Mouse (Mus musculus) cerebellum, adult (tissue): Measurements from ENCODE around the gene Dlgap1.
A peak's percentile ranks its signal among the peaks of the same experiment; 100 is the strongest.

Source experiments
- ATAC-seq: cut with Nextera tagmentation; 2 replicates; pipeline ENCODE4 v1.9.2; 2017; ENCODE audit warnings: mild to moderate bottlenecking, moderate library complexity, mixed read lengths; ENCODE audit not compliant: insufficient number of reproducible peaks, low FRiP score, low TSS enrichment

The Dlgap1 gene

DNA sequence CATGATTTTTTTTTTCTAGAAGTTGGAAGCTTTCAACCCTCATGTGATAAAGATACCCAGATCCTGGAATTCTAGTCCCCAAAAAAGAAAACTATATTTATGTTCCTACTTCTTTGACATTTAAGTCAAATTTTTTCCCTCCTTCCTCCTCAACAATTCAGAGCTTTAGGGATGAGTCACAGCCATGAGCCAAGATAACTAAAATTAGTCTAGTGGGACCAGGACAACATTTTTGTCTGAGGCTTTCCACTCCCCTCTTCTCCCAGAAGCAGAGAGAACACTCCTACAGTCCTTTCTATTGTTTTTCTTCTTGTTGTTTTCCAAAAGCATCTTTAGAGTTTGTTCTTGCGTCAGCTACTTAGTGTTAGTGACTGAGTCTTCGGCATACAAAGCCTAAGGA lies 627.5 kb downstream of the Dlgap1 start:
- no peak for ATAC-seq

DNA sequence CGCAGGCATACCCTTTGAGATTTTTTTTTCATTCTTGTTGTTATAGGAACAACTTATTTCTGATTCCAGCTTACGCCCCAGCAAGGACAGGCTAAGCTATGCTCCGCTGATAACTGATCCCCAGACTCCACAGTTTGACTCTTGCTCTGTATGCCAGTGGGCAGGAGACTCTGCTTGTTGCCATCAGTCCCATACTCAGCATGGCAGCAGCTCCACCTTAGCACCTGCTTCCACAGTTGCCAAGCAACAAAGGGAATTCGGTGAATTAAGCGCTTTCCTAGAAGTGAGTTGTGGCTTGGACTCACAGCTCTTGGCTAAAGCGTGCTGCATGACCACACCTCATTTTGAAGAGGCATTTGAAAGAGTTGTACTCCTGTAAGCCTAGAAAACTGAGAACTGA lies 631.6 kb downstream of the Dlgap1 start:
- 0 out of 2 replicates have a peak, but pooled peaks have one; percentile 52 for ATAC-seq

DNA sequence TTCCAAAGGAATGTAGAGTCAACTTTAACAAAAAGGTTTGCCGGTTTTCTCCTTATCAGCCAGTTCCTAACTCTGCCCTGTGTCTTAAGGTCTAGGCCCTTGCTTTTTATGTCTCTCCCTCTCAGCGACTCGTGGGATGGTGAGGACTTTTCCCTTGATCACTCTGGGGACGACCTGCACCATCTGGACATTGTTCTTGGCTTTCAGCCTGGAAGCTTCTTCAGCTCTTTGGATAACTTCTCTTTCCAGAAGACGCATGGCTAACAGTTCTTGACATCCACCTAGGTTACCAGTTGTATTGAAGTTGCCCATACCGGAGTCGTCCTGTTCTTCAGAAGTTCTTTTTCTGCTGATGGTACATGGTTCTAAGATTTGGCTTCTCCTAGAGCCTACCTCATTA lies 633.2 kb downstream of the Dlgap1 start:
- ATAC-seq = no peak

DNA sequence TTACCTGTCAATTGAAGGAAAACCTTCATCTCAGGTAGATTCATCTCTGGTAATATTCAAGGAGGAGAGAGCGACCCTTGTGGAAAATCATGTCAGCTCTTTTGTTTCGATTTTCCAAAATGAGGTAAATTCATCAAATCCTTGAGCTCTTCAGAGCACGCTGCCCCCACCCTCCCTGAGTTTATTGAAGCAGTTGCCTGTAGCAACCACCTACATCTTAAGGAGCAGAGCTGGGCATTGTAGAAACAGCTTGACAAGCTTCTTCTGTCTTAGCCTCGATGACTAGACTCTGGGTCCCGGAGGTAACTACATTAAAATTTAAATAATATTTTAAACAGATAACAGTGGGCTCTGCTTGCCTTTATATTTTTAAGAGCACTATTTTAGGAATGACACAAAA lies 636.8 kb downstream of the Dlgap1 start:
- ATAC-seq = no peak

DNA sequence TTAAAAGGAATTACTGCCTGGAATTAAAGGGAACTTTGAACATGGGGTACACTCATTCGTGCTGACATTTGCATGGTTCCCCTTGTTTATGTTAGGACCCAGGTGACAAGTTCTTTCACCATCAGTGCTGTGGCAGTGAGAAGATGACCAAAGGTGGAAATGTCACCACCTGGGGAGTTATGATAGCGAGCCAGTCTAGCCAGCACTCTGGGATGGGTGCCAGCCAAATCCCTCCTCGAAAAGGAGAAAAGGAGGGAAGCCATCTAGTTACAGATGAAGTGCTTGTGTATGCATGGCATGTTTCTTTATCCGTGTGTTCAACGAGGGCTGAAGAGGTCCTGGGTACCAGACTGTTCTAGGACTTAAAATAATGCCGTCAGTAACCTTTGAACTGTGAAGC lies 643.3 kb downstream of the Dlgap1 start:
- peak; percentile 78 for ATAC-seq

DNA sequence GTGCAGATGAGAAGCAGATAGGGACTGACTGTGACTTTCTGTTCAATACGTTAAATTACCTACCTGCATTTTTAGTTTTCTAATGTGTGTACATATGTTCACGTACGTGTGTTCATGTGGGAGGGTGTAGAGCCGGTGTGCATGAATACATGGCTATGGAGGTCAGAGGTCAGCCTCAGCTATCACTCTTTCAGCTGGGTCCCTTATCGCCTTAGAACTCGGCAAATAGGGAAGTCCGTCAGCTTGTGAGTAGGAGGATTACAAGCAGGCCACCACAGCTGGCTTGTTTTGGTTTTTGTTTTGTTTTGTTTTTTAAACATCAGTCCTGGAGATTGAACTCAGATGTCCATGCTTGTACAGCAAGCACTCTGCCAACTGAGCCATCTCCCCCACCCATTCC lies 645.0 kb downstream of the Dlgap1 start:
- ATAC-seq = no peak

DNA sequence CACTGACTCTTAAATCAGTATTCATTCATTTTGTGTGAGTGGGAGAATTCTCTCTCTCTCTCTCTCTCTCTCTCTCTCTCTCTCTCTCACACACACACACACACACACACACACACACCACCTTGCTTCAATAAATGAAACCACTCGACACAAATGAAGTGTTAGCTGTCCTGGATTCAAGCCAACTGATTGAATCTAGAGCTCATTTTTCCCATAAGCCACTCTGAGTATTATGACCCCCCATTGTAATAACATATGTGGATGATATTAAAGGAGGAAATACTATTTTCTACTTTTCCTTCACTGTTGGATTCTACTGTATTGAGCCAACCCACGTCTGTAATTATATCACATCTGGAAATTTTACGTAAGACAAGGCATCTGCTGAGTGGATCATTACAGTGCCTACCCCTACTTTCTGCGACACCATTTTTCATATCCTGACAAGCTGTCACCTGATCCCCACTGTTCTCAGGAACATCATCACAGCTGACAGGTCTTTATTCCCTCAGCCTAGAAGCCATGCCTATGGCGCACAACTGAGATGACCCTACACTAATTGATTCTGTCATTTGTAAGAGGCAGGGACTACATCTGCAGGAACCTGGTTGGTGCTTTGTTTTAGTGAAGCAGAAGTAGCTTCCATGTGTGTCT lies 645.7 kb downstream of the Dlgap1 start:
- no peak for ATAC-seq

DNA sequence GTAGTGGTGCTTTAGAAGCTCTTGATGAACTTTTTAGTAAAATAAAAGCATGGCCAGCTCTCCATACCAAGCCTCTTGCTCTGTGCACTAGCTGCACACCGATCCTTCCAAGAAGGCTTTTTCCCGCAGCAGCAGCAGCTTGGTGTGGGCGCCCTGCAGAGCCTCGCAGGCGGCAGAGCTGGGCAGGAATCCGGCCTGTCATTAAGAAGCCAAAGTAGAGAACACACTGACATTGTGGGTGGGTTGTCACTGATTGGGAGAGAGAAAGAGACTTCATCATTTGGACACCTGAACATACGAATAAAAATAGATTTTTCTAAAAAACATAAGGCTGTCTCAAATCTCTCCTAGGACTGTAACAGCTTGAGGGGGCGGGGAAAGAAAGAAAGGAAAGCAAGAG lies 653.6 kb downstream of the Dlgap1 start:
- ATAC-seq = peak; percentile 88

DNA sequence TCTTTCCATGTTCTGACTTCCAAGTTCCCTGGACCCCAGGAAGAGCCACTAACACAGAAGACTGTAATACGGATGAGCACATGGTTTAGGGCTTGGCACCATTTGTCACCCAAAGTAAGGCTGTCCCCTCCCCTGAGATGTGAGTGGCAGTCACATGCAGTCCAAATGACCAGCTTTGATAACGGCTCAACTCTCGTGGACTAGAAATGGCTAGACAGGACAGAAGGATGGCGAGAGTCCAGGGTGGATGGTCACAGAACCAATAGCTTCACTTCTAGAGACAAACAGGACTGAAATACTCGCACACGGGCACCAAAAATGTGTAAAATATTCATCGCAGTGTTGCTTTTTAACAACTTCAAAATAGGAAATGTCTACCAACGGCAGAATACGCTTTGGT lies 657.5 kb downstream of the Dlgap1 start:
- no peak for ATAC-seq

DNA sequence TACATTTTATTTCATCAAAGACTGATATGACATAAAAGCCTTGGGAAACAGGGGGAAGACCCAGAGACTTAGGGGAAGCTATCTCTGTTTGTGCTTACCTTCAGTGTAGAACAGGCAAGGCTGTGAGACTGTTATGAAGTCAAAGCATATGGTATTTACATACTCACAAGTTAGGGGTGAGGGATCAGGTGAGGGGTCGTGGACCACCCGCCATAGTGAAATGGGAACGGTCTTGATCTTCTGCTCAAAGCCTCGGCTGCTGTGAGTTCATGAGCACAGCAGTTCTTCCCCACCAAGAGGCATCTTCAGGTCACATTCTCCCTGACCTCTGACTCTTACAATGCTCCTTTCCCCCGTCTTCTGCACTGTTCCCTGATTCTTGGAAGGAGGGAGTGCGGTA lies 658.1 kb downstream of the Dlgap1 start:
- ATAC-seq = no peak

DNA sequence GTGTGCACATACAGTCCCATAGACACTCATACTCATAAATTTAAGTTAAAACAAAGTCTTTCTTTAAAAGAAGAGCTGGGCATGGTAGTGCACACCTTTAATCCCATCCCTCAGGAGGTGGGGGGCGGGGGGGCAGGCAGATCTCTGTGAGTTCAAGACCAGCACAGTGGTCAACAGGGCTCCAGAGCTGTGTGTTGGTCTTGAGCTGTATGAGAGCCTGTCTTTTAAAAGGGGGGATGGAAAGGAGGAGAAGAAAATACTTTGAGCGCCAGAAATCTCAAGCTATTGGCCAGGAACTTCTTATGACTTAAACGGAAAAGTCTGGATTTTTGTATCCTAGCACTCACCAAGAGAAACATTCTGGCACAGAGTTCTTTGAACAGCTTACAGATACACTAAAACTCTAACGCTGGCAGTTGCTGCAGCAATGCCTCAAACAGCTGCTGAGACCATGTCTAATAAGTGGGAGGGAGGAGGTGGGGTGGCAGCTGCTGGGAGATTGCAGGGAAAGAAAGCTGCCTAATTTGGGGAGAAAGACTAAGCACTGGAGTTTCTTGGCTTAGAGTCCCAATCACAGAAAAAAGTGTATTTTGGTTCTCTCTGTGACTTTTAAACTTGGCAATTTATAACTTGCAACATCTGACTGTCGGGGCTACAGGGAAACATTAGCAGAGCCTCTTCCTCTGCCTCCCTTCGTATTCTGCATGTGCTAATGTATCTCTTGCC lies 660.9 kb downstream of the Dlgap1 start:
- ATAC-seq = no peak

DNA sequence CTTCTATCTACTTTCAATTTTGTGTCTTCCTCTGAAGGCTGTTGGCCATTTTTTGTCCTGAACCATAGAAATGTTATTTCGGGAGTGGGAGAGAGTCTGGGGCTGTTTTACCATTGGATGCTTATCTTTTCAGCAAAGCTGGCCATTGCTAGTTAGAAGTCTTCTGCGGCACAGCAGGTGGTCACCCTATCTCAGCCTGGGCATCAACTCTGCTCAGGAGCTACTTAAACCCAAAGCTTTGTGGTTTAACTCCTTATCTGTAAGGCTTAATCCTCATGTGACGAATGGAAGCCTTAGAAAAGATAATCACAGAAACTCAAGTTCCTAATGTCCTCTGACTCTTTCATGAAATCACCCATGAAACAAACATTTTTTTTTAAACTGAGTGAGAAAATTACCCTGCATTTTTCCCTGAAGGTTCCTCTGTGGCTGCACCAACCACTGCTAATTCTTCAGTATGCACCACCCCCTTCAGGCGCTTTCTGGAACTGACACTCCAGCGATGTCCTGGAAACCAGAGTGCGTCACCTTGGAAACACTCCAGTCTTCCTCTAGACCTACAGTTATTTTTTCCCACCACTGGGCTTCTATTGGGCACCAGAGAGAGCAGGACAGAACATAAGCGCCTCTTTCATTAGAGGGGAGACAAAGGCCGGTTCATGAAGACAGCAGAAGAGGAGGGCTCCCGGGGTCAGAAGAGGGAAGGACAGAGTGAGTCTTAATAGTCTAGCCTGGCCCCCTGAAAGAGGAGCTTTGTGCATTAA lies 664.5 kb downstream of the Dlgap1 start:
- ATAC-seq = peak; percentile 87

DNA sequence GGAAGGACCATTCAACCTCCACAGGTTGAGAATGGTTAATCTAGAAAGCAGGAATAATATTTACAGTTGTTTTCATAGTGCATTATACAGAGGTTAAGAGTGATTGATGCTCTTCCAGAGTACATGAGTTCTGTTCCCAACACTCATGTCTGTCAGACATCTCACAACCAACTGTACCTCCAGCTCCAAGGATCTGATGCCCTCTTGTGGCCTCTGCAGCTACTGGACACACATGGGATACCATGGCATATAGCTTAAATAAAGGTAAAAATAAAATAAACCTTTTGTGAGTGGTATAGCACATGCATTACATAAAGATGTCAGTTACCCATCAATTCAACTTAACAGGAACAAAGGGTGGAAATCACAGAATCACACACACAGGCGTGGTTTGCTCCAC lies 674.3 kb downstream of the Dlgap1 start:
- no peak for ATAC-seq

DNA sequence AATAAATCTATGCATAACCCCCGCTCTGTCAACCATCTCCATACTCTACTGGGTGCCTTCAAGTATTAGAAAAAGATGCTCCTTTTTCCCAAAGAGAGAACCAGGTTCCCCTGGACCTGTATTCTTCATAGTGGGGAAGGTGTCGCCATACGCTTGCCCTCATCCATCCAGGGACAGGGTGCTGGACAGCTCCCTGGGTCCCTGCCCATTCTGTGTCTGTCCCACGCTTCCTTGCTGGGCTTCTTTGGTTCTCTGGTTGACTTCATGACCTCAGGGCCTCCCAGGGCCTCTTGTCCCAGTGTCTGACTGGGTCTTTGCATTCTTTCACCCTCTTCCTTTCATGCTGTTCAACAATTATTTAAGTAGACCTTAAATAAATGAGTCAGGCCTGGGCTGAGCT lies 677.8 kb downstream of the Dlgap1 start:
- ATAC-seq = no peak

DNA sequence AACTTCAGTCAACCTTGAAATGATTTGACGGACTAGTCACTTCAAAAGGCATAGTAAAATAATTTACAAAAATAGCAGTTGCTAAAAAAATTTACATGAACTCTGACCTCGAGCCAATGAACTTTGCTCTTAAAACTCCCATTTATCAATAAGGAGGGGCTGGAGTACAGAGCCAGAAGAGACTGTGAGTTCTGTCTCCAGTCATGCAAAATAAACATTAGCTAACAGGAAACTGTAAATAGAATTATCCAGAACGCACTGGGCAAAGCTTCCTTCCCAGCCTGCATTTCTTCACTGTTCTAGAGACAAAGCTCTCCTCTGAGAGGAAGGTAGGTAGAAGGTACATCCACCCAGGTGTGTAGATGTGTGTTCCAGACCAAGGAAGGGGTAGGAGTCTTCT lies 692.5 kb downstream of the Dlgap1 start:
- ATAC-seq = no peak

DNA sequence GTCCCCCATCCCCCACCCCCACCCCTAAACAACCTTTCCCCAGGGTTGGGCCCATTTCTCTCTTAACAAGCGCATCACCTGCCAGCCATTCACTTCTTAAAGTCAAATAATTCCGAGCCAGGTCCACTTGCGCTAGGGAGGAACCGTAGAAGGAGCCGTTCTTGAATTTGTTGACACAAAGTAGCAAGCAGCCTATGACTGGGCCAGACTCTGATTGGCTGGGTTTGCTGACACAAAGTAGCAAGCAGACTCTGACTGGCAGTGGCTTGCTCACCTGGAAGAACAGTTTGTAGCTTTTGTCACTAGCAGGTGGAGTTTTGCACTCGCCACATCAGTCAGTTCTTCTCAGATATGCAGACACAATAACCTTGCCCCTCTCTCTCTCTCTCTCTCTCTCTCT lies 695.1 kb downstream of the Dlgap1 start:
- no peak for ATAC-seq

DNA sequence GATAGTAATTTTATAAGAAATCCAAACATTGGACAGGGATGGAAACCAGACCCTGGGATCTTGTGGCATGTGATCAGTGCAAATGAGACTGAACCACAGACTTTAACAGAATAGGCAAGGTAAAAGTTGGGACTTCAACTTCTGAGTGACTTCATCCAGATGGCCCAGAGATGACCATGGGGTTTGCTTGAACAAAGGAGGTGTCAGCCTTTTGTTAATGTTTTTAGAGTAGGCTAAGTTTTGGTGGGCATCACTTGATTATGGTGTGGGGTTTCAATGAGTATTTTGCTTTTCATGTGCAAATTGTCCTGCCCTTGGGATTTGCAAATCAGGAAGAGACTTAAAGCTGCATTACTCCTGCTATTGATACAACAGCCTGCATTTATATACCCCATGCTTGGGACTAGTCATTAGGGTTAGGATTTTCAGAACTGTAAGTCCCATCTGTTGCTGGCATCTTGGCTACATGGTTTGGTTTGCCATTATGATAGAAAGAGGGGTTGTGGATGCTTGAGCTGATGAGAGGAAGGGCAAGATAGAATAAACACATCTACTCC lies 695.7 kb downstream of the Dlgap1 start:
- no peak for ATAC-seq

DNA sequence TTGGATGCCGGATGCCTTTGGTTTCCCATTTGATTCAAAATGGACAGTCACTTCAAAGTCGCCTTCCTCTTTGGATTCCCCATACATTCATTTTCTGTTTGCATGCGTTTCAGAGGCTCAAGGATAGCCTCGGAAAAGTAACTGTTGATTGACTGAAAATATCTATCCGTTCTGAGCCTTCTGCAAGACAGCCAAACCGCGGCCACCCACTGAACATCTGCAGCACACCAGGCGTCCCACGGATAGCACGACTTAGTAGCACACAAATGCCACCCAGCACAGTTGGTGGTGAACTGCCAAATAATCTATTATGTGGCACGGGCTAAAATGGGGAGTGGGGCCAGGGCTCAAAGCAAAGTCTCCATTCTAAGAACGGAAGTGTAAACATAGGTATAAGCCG lies 705.1 kb downstream of the Dlgap1 start:
- ATAC-seq = no peak

DNA sequence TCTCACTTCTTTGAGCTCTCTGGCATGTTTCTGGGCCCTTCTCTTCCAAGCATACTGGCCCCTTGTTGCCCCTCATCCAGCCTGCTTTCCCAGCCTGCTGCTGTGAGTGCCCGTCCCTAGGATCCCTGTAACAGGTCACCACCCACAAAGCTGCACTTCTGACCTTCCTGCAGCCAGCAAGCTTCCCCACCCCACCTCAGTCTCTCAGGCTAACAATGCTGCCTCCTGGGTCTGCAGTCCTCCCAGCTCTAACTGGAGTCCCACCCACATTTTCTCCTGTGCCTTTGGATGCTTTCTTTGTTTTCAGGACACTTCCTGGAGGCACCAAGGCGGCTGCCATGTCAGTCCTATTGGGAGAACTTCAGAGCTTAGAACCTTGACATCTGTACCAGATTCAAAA lies 707.6 kb downstream of the Dlgap1 start:
- ATAC-seq = no peak

DNA sequence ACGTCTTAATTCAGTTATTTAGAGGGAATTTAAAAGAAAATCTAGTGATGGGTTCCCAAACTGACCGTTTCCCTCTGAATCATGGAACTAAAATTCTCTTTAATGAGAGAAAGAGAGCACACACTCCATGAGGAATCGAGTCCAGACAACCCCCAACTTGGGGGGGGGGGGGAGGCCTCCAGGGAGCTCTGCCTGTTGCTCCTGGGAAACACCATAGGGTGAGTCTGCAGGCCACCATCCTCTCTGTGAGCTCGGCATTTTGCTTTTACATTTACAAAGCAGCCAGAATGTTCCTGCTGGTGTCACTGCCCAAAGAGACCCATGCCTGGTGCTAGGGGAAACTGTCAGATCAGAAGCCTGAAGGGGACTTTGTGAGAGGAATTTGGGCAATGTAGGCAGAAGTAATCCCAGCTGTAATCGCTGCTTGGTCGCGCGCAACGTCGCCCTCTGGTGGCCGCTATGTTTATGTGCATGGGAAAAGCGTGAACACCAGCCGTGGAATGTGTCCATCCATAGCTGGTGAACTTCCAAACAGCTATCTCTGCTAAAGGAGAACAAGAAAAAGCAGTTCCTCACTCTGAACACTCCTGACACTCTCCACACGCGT lies 714.8 kb downstream of the Dlgap1 start:
- peak; percentile 59 for ATAC-seq

DNA sequence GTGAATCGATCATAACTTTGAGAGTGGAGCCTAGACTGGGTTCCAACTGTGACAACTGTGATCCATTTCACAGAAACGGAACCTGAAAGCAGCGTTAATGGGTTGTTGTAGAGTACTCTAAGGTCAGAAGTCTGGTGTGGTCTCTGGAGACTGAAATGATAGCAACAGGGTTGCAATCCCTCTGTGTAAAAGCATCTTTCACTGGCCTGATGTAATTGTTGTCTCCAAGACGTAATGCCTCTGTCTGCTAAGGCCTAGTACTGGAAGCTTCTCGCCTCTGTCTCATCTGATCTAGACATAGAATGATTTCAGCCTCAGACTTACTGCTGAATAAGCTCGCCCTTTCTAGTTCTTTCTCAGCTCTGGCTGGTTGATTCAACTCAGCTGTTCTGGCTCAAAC lies 721.3 kb downstream of the Dlgap1 start:
- ATAC-seq = no peak
